Mouse (Mus musculus) right cerebral cortex, postnatal 36 days (tissue): ENCODE results near the gene Actr3.

Experiments
- DNase-seq, 2 experiments: peaks; one replicate each; pipeline ENCODE4 v3.0.0; 2022; ENCODE audit warnings: low spot score in 2 of 2, mixed read lengths in 1 of 2

The Actr3 gene

DNA sequence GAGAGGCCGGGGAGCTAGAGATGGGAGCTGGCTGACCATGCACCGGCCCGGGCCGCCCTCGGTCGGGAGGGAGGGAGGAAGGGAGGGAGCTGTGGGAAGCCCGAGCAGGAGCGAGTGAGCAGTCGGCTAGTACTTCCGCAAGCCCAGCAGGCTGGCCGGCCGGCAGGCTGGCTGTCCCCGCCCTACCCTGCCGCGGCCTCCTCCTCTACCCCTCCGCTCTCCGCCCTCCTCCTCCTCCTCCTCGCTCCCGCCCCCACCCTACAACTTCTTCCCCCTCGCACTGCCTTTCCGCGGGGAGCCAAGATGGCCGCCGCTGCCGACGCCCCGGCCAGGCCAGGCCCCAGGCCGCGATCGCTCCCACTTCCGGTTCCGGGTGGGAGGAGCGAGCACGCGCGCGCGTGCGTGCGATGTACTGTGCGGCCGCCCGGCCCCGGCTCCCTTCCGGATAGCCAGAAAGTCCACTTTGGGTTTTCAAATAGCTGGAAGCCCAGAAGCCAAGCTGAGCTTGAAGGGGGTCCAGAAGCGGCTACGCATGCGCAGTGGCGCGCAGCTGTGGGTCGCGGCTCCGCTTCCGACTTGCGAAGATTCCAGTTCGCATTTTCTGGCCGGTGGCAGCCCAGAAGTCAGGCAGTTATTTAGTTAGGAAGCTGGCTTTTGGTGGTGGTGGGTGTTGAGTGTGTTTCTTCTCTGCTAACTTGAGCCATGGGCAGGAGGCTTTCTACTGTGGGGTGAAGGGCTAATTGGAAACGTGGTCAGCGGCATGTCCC lies at the start of gene Actr3:
Gene Actr3, minus strand, starts transcription at position 359 of the 767 bp plus-strand sequence.
- DNase-seq = peak; percentile 99

DNA sequence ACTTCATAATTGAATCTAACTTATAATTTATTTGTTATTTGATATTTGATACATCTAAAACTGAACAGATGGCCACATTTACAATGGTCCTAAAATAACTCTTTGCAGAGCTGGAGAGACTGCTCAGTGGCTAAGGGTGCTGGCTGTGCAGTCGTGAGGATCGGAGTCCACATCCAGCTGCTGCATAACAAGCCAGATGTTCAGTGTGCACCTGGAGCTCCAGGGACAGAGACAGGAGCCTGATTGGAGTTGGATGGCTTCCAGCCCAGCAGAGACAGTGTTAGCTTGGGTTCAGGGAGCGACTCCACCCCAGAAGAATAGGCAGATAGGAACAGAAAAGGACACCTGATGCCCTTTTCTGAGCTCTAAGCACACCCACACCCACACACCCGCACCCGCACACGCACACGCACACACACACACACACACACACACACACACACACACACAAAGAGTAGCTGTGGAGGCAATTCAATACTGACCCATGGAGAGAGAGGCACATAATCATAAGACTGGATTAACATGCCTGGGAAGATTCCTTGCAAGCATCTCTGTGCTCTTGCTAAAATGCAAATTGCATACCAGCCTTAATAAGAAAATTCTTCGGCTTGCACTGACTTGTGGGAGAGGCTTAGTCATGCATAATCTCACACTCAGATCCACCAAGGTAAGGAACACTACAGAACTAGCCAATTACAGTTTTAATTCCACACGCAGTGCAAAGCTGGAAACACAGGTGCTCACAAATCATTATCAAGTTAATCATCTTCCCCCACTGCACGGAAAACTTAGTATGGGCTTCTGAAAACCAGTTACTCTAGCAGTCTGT lies 47.1 kb upstream of the Actr3 start:
- peak in 1 of 2 experiments; percentile 6 for DNase-seq

DNA sequence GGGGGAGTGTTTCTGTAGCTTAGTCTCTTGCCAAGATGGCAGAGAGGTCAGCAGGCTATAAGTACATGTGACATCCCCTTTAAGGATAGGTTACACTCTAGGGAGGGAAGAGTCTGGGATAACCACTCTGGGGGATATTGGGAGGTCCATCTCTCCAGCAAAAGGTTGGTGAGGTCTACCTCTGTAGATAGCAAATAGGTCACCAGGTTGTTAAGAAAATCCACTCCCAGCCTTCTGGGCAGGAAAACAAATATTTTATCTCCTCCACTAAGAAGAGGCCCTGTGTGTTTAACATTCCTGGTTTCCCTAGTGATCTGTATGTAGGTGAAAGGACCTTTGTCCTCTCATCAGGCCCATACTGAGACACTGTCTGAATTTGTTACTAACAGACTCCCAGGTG lies 46.3 kb upstream of the Actr3 start:
- DNase-seq = no peak

DNA sequence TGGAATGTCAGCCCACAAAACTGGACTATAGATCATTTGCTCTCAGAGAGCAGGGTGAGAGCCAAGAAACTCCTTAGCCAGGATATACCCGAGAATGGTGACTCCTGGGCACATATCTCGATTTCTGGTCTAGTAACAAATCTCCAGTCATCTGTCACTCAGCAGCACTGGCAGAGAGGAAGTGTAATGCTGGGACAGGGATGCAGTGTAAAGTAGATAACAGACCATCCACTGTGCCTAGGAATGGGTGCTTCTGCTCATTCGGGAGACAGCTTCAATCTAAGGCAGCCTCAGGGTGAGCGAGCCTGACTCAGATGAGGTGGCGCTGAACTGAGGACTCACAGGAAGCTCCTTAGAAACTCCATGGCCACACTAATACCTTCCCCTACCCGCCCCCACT lies 43.1 kb upstream of the Actr3 start:
- no peak for DNase-seq

DNA sequence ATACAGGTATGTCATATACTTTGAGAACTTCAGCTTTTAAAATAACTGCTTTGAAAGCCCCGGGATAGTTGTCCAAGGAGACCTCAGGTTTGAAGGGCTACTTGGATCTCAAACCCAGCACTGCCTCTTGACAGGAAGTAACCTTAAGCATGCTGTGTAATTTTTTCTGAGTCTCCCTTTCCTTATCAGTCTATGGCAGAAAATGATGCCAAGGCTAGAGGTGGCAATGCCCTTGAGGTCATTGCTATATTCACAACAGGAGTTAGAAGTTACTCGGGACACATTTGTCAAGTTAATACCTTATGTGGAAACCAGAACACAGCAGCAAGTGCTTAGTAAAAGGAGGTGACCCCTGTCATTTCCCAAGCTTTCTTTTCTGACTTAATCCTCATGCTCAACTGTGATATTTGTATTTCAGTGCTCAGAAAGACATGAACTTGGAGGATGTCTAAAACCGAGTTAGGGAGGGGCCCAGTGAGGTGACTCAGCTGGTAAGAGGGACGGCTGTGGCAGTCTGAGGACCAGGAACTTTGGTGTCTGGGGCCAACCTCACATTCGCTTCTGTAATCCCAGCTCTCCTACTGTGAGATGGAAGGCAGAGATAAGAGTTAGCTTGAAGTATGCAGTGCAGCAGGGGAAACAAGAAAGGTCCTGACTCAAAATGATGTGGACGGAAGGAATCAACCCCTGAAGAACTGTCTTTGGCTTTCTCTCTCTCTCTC lies 40.6 kb upstream of the Actr3 start:
- no peak for DNase-seq

DNA sequence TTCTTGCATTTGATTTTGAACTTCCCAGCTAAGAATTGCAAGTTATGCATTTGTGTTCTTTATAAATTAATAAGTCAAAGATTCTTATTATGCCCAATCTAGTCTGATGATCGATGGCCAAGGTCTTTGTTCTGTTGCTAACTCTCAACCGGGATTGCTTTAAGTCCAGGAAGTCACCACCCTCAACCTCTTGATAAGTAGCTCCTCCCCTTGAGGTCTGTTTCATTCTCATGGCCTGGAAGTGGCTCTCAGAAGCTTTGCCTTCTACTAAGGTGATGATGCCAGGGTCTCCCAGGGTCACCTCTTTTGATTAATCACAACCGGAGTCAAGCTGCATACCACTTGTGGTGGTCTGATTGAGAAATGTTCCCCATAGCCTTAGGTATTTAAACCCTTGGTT lies 38.3 kb upstream of the Actr3 start:
- DNase-seq = no peak

DNA sequence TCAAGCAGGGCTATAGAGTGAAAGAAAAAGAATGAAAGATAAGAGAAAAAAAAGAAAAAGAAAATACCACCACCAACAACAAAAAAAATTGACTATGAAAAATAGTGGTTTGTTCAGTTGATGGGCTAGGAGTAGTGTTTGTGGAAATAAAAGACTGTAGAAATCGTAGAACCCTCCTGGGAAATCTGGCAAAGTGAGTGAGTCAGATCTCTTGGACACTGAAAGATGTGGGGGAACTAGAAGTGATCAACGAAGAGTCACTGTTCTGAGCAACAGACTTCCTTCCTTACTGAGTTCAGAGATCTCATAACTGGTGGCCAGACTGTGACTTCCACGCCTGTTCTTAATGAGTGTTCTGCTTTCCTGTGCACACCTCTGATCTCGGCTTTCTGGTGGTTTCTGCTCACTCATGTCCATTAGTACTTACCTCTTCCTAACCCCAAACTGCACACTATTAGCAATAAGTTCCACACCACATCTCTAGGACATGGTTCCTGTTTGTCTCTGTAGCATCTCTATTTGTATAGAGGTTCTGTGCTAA lies 37.7 kb upstream of the Actr3 start:
- no peak for DNase-seq

DNA sequence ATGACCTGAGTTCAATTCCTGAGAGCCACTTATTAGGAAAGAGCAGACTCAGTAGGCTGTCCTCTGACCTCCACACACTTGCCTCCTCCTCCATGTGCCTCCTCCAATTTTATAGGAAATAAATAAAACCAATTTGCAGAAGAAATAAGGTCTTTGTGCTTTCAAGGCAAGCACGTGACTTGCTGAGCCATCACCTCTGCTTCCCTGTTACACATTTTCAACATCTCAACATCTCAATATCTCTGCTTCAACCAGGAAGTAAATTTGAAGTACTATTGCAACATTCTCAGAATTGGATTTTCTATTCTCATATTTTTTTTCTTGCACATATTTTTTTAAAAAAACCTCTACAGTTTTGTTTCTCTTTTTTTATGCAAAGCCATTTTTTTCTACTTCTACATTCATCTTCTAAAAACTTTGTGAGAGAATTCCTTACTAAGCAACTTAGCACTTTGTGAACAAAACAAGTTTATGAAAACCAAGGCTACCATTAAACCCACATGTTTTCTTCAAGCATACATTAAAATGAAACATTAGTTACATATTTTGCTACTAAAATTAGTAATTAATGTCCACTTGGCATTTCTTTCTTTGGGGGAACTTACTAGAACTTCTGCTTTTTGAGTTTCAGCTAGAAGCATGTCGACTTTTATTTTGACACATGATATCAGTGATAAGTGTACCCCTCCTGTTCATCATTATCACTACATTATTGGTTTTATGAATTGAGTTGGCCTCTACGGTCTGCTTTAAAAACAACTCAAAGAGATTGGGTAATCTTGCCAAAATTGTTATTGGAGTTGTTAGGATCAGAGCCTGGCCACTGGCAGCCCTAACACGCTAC lies 35.5 kb upstream of the Actr3 start:
- no peak for DNase-seq

DNA sequence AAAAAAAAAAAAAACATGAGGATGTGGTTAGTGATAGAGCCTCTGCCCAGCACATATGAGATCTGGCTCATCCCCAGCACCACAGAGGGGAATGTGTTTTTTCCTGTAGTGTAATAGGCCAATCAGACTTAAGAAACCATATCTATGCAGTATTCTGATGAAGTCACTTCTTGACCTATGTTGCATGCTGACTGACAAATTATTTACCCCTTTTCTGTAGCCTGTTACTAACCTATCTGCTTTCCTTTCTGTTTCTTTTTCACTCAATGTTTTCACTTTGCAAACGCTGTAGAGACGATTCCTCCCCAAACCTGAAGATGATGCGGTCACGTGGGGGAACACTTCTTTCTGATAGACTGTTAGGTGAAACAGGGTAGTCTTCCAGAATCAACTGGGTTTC lies 32.4 kb upstream of the Actr3 start:
- no peak for DNase-seq

DNA sequence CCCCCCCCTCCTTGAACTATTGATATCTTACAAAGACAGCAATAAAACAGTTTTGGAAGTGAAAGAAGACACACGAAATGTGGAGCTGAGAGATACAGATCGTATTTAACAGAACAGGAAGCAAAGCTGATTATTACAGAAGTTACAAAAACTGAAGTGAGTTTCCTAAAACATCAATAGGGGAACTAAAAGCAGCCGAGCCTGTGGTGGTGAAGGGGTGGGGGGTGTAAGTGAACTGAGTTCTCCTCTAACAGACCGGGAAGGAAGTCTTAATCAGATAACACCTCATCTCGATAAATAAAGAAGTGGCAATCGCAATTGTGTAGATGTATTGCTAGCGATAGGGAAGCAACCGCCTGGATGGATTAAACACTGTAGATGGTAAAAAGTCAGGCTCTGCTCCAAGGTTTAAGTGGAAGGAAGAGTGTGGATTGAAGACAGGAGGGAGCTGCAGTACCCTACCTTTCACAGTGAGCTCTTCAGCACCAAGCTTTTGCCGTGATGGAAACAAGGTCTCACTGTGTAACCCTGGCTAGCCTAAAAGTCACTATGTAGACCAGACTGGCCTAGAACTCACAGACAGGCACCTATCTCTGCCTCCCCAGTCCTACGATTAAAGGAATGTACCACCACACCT lies 31.2 kb upstream of the Actr3 start:
- DNase-seq = no peak

DNA sequence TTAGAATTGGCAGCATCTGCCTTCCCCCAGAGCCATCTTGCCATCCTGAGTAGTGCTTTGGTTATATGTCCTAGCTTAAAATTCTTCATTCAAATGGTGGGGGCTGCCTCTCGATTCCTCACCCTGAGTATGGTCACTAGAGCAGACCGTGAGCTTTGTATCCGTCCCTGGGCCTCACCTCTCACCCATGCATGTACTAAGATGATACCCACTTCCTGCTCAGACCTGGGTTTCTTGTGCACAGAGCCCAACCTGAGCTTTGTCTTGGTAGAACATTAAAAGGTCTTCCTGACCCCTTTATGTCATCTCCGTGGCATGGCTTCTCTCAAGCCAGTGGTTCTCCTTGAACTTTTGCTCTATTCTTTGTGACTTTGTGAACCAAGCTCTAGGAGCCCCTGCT lies 28.5 kb upstream of the Actr3 start:
- DNase-seq = no peak

DNA sequence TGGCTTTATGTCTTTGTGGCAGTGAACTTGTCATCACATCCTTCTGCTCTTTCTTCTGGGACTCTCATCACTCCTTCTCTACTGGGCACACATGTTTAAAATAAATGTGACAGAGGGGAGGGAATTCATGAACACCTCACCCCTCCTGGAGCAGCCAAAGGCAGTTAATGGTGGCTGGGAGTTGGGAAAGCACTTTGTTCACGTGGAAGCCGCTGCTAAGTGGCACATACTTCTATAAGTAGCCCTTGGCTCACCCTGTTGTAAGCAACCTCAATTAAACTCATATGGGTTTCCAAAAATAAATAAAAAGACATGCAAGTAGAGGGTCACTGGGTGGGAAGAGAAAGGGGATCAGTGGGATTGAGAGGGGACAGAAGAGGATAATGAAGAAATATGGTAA lies 27.8 kb upstream of the Actr3 start:
- DNase-seq = no peak

DNA sequence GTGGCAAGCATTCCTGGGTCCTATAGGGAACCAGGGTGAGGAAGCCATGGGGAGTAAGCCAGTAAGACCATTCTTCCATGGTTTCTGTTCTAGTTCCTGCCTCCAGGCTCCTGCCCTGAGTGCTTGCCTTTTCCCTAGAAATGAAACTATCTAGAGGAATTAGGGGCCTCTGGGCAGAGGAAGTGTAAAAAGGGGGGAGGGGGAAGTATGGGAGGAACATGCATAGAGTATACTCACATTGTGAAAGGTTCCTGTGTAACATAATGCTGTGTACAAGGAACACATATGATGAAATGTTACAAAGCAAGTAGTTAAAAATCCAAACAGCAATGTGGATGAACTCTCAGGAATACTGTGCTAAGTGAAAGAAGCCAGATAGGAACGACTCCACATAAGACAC lies 27.4 kb upstream of the Actr3 start:
- no peak for DNase-seq

DNA sequence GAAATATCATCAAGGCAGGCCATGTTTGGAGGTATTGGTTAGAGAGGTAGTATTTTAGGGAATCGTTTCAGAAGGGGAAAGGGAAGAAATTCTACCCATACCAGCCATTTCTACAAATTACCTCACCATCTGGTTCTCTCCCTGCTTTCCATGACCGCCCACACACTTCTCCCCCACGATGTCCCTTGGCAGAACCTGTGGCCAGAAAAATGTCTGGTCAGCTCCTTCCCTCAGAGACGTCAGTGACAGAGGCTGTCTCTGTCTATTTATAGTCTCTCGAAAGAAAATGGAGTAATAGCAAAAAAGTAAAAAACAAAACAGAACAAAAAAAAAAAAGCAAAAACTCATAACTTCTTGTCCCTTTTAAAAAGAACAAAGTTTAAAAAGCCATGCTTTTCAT lies 23.0 kb upstream of the Actr3 start:
- peak in 1 of 2 experiments; percentile 40 for DNase-seq

DNA sequence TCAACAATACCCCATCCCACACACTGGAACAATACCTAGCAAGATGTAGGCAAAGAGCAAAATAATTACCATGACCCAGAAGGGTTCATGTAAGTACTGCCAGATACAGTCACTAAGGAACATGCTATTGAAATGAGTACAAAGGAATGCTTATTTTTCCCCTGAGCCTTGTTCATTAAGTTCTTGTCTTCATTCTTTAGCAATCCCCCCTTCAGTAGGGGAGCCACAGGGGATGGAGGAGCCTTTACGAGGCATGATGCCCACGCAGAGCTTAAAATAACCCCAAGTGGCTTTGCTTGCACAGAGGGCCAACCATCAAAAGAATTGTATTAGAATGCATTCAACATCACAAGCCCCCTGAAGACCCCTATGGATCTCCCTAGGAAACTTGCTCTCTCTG lies 19.6 kb upstream of the Actr3 start:
- DNase-seq = no peak

DNA sequence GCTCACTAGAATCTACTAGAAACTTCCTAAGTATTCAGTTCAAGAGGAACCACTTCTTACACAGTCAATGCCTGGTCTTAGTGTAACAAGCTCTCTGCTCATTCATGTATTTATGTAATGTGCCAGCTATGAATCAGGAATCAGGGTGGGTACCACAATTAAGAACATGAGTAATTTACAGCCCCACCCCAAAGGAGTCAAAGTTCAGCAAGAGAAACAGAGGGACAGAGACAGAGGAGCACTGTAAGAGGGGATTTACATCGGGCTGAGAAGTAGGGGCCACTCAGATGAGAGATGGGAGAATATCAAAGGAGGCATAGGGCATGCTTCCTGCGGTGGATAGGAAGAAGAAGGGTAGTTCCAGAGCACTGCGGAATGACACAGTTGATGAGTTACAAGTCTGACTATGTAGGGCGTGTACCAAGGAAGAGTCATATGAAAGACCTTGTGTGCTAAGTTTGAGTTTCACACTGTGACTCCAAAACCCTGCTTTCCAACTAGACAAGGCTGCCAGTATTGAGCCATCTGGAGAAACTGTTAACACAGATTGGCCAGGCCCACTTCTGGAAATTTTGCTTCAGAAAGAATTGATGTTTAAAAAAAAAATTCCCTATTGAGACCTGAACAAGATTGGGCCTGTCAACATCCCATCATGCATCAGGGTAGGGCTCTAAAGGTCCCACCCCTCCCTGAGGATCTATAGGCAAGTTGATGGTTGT lies 14.9 kb upstream of the Actr3 start:
- DNase-seq = no peak

DNA sequence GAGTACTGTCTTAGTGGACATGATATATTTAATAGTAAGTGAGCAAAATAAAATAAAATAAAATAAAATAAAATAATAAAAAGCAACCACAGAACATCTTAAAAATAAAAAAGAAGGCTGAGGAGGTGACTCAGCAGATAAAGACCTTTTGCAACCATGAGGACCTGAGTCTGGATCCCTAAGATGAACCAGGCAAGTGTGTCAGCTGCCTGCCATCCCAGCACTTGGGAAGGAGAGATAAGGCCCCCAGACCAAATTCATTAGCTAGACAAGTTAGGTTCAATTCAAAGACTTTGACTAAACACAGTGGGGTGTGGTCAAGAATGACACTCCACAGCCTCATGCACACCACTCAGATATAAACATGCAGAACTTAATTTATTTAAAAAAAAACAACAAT lies 12.4 kb upstream of the Actr3 start:
- no peak for DNase-seq

DNA sequence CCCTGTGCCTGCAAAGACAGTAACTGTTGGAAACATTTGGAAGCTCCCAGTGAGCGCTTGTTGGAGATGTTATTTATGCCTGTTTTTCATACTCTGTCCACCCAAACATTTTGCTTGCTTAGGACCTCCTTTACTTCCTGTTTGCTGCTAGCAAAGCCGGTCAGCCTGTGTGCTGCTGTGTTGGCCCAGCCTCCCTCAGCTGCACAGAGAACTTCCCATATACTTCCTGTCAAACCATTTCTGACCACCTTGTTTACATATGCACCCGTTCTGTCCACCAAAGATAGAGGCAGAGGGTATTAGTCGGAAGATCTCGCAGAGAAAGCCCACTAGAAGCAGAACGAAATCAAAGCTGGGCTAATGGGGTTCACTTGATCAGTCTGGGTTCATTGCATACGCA lies 6.2 kb upstream of the Actr3 start:
- no peak for DNase-seq

DNA sequence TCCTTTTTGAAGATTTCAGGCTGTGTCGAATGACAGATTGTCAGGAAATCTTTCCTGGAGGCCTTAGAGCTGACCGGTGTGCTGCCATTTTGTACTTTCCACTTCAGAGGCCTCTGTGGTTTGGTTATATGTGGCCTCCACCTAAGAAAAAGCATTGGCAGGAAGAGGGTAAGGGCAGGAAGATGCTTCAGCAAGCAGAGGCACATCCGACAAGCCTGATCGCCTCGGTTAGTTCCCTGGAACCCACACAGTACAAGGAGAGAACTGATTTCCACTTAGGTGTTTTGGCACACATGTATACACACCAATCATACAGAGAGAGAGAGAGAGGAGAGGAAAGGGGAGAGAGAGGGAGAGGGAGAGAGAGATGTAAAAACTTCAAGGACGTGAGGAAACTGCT lies 5.7 kb upstream of the Actr3 start:
- DNase-seq = no peak

DNA sequence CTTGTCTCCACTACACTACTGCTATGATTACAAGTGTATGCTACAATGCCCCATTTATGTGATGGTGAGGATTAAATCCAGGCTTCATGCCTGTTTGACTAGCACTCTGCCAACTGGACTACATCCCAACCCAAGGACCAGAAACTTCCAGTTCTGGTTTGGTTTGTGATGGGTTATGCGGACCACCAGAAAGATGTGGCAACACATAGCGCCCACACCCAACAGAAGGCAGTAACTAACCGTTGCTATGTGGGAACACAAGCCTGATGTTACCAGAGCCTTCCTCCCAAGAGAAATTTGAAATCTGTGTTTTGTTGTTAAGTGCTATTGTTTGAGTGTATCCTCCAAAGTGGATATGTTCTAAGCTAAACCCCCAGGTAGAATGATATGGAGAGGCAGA lies 4.0 kb upstream of the Actr3 start:
- no peak for DNase-seq
